Mouse (Mus musculus) MEL (cell line): ENCODE measurements at regions not wholly inside any gene's neighbourhood (a gene's known extent, or its start where the extent isn't known, plus 50 kb on each side); places are given as distances from the start of the nearest gene placed in this dataset.

Experiments
- CTCF ChIP-seq, 3 experiments: IDR thresholded peaks in 2 of 3; conservative IDR thresholded peaks in 1 of 3; 2 replicates each; pipeline ENCODE4 v1.5.1; 2011 to 2012; ENCODE audit warnings: low read length in 3 of 3, low read depth in 2 of 3, mild to moderate bottlenecking in 2 of 3, improper control_type of control experiment in 1 of 3, inconsistent platforms in 1 of 3, mixed read lengths in 1 of 3, moderate library complexity in 1 of 3; ENCODE audit not compliant: control insufficient read depth in 1 of 3, insufficient read depth in 1 of 3, poor library complexity in 1 of 3, severe bottlenecking in 1 of 3
- EP300 ChIP-seq, 2 experiments: IDR thresholded peaks; 2 replicates each; pipeline ENCODE4 v1.6.1; 2011; ENCODE audit warnings: improper control_type of control experiment in 2 of 2, low read length in 2 of 2, low read depth in 1 of 2, mild to moderate bottlenecking in 1 of 2
- GATA1 ChIP-seq: IDR thresholded peaks from 2 replicates; pipeline ENCODE4 v1.6.1; 2011; ENCODE audit warnings: low read depth, low read length, improper control_type of control experiment
- HCFC1 ChIP-seq: IDR thresholded peaks from 2 replicates; pipeline ENCODE4 v1.6.1; 2012; ENCODE audit warnings: low read depth, mild to moderate bottlenecking, inconsistent platforms, low read length, improper control_type of control experiment, moderate library complexity
- MXI1 ChIP-seq: IDR thresholded peaks from 2 replicates; pipeline ENCODE4 v1.6.1; 2011; ENCODE audit warnings: mild to moderate bottlenecking, low read depth, low read length, improper control_type of control experiment
- POLR2A ChIP-seq, 2 experiments: IDR thresholded peaks; 2 replicates each; pipeline ENCODE4 v1.6.1; 2011 to 2012; ENCODE audit warnings: low read length in 2 of 2, mild to moderate bottlenecking in 2 of 2, control low read depth in 1 of 2, improper control_type of control experiment in 1 of 2, low read depth in 1 of 2, moderate library complexity in 1 of 2; ENCODE audit not compliant: control insufficient read depth in 1 of 2, insufficient read depth in 1 of 2, poor library complexity in 1 of 2
- SIN3A ChIP-seq: IDR thresholded peaks from 2 replicates; pipeline ENCODE4 v1.6.1; 2012; ENCODE audit warnings: low read length, improper control_type of control experiment, inconsistent platforms
- USF1 ChIP-seq: IDR thresholded peaks from 2 replicates; pipeline ENCODE4 v1.6.1; 2014; ENCODE audit warnings: low read depth, mild to moderate bottlenecking, inconsistent platforms, low read length, improper control_type of control experiment, moderate library complexity
- ZKSCAN1 ChIP-seq: IDR thresholded peaks from 2 replicates; pipeline ENCODE4 v1.6.1; 2012; ENCODE audit warnings: low read depth, mild to moderate bottlenecking, inconsistent platforms, low read length, improper control_type of control experiment, moderate library complexity

DNA sequence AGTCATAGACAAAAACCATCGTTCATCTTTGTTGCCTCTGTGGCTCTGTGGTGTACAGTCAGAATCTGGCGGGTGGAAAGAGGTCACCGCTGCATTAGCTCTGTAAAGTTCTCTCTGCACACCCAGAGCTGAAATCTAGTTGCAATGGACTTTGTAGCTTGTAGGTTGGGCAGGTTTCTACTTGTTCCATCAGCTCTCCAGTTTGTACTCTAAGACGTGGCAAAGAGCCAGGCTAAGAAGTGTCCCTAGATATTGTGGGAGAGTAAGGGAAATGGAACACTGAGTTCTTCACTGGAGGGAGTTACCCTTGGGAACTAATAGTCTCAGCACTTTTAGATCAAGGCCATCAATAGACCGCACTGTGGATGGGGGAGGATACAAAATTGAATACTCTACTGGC lies 197.6 kb upstream of the Nampt start:
- TF ChIP-seq GATA1: no peak
- TF ChIP-seq SIN3A: no peak
- no peak for TF ChIP-seq HCFC1
- no peak for TF ChIP-seq CTCF (IDR thresholded peaks at IDR 0.05 in 2 of 3, conservative IDR thresholded peaks at IDR 0.05 in 1 of 3; ENCODE audit: control insufficient read depth in 1 of 3, insufficient read depth in 1 of 3, low read depth in 2 of 3, low read length in 3 of 3, poor library complexity in 1 of 3, severe bottlenecking in 1 of 3)
- no peak for TF ChIP-seq ZKSCAN1
- no peak for TF ChIP-seq MXI1
- TF ChIP-seq EP300 (IDR thresholded peaks at IDR 0.05; ENCODE audit: low read depth in 1 of 2, low read length in 2 of 2): no peak
- no peak for TF ChIP-seq POLR2A (IDR thresholded peaks at IDR 0.05; ENCODE audit: control insufficient read depth in 1 of 2, insufficient read depth in 1 of 2, low read depth in 1 of 2, low read length in 2 of 2, poor library complexity in 1 of 2)
- TF ChIP-seq USF1: no peak
